Mouse (Mus musculus) CH12.LX (cell line): ENCODE data around the gene Gm20388.

ENCODE experiments used
- CTCF ChIP-seq, 2 experiments: IDR thresholded peaks in 1 of 2; conservative IDR thresholded peaks in 1 of 2; 2 replicates each; pipeline ENCODE4 v1.5.1; 2011 to 2012; ENCODE audit warnings: low read depth in 2 of 2, low read length in 2 of 2, improper control_type of control experiment in 1 of 2, inconsistent platforms in 1 of 2, mild to moderate bottlenecking in 1 of 2, moderate library complexity in 1 of 2
- JUN ChIP-seq: IDR thresholded peaks from 2 replicates; pipeline ENCODE4 v1.6.1; 2011; ENCODE audit warnings: low read depth, mild to moderate bottlenecking, low read length, improper control_type of control experiment, moderate library complexity; ENCODE audit not compliant: insufficient read depth
- MAX ChIP-seq: IDR thresholded peaks from 2 replicates; pipeline ENCODE4 v1.6.1; 2011; ENCODE audit warnings: low read length, improper control_type of control experiment
- MAZ ChIP-seq: IDR thresholded peaks from 2 replicates; pipeline ENCODE4 v1.6.1; 2012; ENCODE audit warnings: low read depth, mild to moderate bottlenecking, inconsistent platforms, low read length, improper control_type of control experiment, moderate library complexity
- POLR2A ChIP-seq: IDR thresholded peaks from 2 replicates; pipeline ENCODE4 v1.6.1; 2011; ENCODE audit warnings: low read depth, mild to moderate bottlenecking, improper control_type of control experiment, low read length
- USF2 ChIP-seq: conservative IDR thresholded peaks from 2 replicates; pipeline ENCODE4 v1.6.1; 2011; ENCODE audit warnings: low read depth, low read length, improper control_type of control experiment
- ZC3H11A ChIP-seq: IDR thresholded peaks from 2 replicates; pipeline ENCODE4 v1.6.1; 2012; ENCODE audit warnings: low read depth, mild to moderate bottlenecking, inconsistent platforms, low read length, improper control_type of control experiment

- no peak for TF ChIP-seq CTCF (conservative IDR thresholded peaks at IDR 0.05 in 1 of 2, IDR thresholded peaks at IDR 0.05 in 1 of 2; ENCODE audit: low read depth in 2 of 2, low read length in 2 of 2)
- no peak for TF ChIP-seq JUN
- no peak for TF ChIP-seq POLR2A
- TF ChIP-seq ZC3H11A, result no peak
- no peak for TF ChIP-seq MAX
- TF ChIP-seq USF2, result no peak
- no peak for TF ChIP-seq MAZ
These were observed 206.0 kb downstream of the Gm20388 start for GRCm38 (mm10) chr8:120116600-120116999.
